Mouse (Mus musculus) hindbrain, embryonic 11.5 days (tissue): ENCODE measurements around the gene Rtp1. TPM values are rescaled to one million over a fixed set of nuclear protein-coding genes. Genes with fewer than 3 reads are reported as not detected.

Experiments used
- ATAC-seq: fragments of 200-750 bp; cut with Nextera tagmentation; 2 replicates; pipeline ENCODE4 v1.8.0; 2017; ENCODE audit warnings: mild to moderate bottlenecking, moderate TSS enrichment, moderate library complexity; ENCODE audit not compliant: low FRiP score
- DNase-seq: peaks from one replicate; pipeline ENCODE4 v3.0.0-alpha.2; 2015; ENCODE audit warnings: low spot score
- H3K27ac ChIP-seq: fragments of 300-500 bp; sonication (generic); 2 replicates; pipeline ENCODE4 v1.5.1; 2014; ENCODE audit warnings: mild to moderate bottlenecking, low read depth, low read length
- H3K27me3 ChIP-seq: fragments of 300-500 bp; sonication (generic); 2 replicates; pipeline ENCODE4 v1.6.1; 2014; ENCODE audit warnings: mild to moderate bottlenecking, low read length, moderate library complexity, mixed read lengths; ENCODE audit not compliant: control insufficient read depth, insufficient read depth
- H3K36me3 ChIP-seq: fragments of 300-500 bp; sonication (generic); 2 replicates; pipeline ENCODE4 v1.6.1; 2014; ENCODE audit warnings: mild to moderate bottlenecking, low read length, moderate library complexity, mixed read lengths; ENCODE audit not compliant: control insufficient read depth, insufficient read depth
- H3K4me1 ChIP-seq: fragments of 300-500 bp; sonication (generic); replicated peaks from 2 replicates; pipeline ENCODE4 v1.6.1; 2014; ENCODE audit warnings: low read length, mixed read lengths; ENCODE audit not compliant: control insufficient read depth, insufficient read depth
- H3K4me2 ChIP-seq: fragments of 300-500 bp; sonication (generic); replicated peaks from 2 replicates; pipeline ENCODE4 v1.6.1; 2014; ENCODE audit warnings: mild to moderate bottlenecking, low read depth, low read length
- H3K4me3 ChIP-seq: fragments of 300-500 bp; sonication (generic); 2 replicates; pipeline ENCODE4 v1.5.1; 2014; ENCODE audit warnings: low read depth, low read length
- H3K9ac ChIP-seq: fragments of 300-500 bp; sonication (generic); 2 replicates; pipeline ENCODE4 v1.6.1; 2014; ENCODE audit warnings: low read depth, low read length
- H3K9me3 ChIP-seq: fragments of 300-500 bp; sonication (generic); 2 replicates; pipeline ENCODE4 v1.6.1; 2016; ENCODE audit warnings: low read length; ENCODE audit not compliant: control insufficient read depth
- WGBS: fragments of 180-500 bp; shearing (Covaris S2); extraction: QIAGEN DNeasy Blood & Tissue Kit; methylation state at CpG from one replicate; pipeline ENCODE4 v1.1.7; 2014; 5-methylcytosine and 5-hydroxymethylcytosine counted together
- polyA plus RNA-seq: library from polyadenylated mRNA; unstranded; fragments of >200 nt; fragmentation: Nextera tagmentation; extraction: Ambion mirVana; gene quantifications from 2 replicates; pipeline ENCODE4 v1.2.1, GENCODE M21; 2014

Gene Rtp1
- polyA plus RNA-seq, 1 experiment from 2014 or later: not detected

GRCm38 (mm10) chr16:23444231-23444630 is 15.3 kb downstream of the Rtp1 start:
- H3K36me3 ChIP-seq: no peaks in the 10 kb centered on the region
- no peak overlapping the region for H3K4me3 ChIP-seq
- 90% methylated on average over 4 of the region's 4 CpGs for WGBS
- no peak overlapping the region for H3K9ac ChIP-seq
- no peaks in the 10 kb centered on the region for H3K9me3 ChIP-seq
- no peak for ATAC-seq
- H3K4me2 ChIP-seq: no peak overlapping the region
- H3K27ac ChIP-seq: no peak overlapping the region
- H3K27me3 ChIP-seq: no peaks in the 10 kb centered on the region
- H3K4me1 ChIP-seq: no peaks in the 10 kb centered on the region
- DNase-seq: no peak

DNA sequence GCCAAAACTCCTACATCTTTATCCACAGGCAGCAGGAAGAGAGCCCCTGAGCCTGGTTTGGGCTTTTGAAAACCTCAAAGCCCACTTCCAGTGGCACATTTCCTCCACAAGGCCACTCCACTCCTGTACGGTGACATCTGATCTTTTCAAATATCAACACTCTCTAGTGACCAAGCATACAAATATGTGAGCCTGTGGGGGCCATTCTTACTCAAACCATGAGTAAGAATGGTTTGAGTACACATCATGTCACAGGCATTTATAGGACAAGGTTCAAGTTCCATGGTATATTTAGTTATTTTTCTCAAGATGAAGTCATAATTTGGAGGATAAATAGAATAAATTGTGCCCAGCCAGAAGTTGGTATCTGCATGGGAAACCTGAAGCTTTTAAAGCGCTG is 21.0 kb downstream of the Rtp1 start:
- H3K27me3 ChIP-seq: no peaks in the 10 kb centered on the region
- no peak overlapping the region for H3K9ac ChIP-seq
- 98% methylated on average over 2 of the region's 2 CpGs for WGBS
- no peak overlapping the region for H3K4me2 ChIP-seq
- no peaks in the 10 kb centered on the region for H3K9me3 ChIP-seq
- ATAC-seq (no peak), DNase-seq (no peak)
- H3K27ac ChIP-seq: no peak overlapping the region
- no peak overlapping the region for H3K4me3 ChIP-seq
- no peaks in the 10 kb centered on the region for H3K36me3 ChIP-seq
- H3K4me1 ChIP-seq: no peaks in the 10 kb centered on the region

DNA sequence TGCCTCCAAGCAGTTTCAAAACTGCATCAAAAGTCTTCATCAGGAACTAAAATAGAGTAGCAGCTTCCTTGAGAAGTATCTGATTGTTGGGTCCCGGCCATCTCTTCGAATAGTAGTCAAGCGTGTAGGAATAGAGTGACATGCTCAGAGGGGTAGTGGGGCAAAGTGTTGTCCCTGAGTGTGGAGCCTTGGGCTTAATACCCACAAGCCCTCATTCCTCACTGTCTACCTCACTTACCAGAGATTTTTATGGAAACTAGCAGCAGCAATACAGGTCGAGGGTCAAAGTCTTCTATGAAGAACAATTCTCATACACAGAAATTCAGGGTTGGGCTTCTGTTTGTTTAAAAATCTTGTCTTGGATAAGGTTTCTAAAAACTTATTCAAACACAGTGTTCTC is 21.9 kb downstream of the Rtp1 start:
- H3K36me3 ChIP-seq: no peaks in the 10 kb centered on the region
- 90% methylated on average over 4 of the region's 4 CpGs for WGBS
- no peaks in the 10 kb centered on the region for H3K9me3 ChIP-seq
- H3K4me1 ChIP-seq: no peaks in the 10 kb centered on the region
- no peak overlapping the region for H3K4me3 ChIP-seq
- H3K9ac ChIP-seq: no peak overlapping the region
- ATAC-seq (no peak), DNase-seq (no peak)
- no peak overlapping the region for H3K4me2 ChIP-seq
- no peak overlapping the region for H3K27ac ChIP-seq
- no peaks in the 10 kb centered on the region for H3K27me3 ChIP-seq

- no peaks in the 10 kb centered on the region for H3K36me3 ChIP-seq
- H3K9me3 ChIP-seq: no peaks in the 10 kb centered on the region
- no peaks in the 10 kb centered on the region for H3K4me1 ChIP-seq
- H3K4me3 ChIP-seq: no peak overlapping the region
- H3K4me2 ChIP-seq: no peak overlapping the region
- H3K9ac ChIP-seq: no peak overlapping the region
- peak; percentile 78 for ATAC-seq
- 18% methylated on average over 3 of the region's 3 CpGs for WGBS
- peak; percentile 82 for DNase-seq
- no peaks in the 10 kb centered on the region for H3K27me3 ChIP-seq
- no peak overlapping the region for H3K27ac ChIP-seq
These were observed 23.5 kb downstream of the Rtp1 start for GRCm38 (mm10) chr16:23452476-23452875.

- Histone ChIP-seq H3K36me3 (no peaks in the 10 kb centered on the region), H3K9me3 (no peaks in the 10 kb centered on the region), H3K4me3 (no peak overlapping the region), H3K4me1 (no peaks in the 10 kb centered on the region), H3K9ac (no peak overlapping the region), H3K27ac (no peak overlapping the region), H3K27me3 (no peaks in the 10 kb centered on the region), H3K4me2 (no peak overlapping the region)
- ATAC-seq (no peak), DNase-seq (no peak)
- WGBS: 81% methylated on average over 6 of the region's 6 CpGs
These were observed 25.4 kb downstream of the Rtp1 start for GRCm38 (mm10) chr16:23454376-23454775.

DNA sequence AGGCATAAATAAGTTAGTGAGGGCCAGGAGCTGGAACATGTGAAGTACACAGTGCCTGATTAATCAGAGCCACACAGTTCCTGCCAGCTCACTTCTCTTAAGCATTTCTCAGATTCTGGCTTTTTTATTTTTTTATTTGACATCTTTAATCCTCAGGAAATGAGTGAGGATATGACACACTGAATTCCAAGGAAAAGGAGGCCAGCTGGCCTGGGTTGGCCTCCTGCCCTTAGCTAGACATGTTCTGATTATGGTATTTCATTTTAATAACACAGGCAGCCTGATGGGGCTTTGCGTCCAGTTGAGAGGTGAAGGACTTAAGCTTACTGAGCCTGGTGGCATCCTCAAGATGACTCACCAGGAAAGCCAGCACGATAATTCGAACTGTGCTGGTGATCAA is 27.6 kb downstream of the Rtp1 start:
- Histone ChIP-seq H3K4me2 (no peak overlapping the region), H3K27ac (no peak overlapping the region), H3K36me3 (no peaks in the 10 kb centered on the region), H3K9me3 (no peaks in the 10 kb centered on the region), H3K9ac (no peak overlapping the region), H3K4me3 (no peak overlapping the region), H3K4me1 (no peaks in the 10 kb centered on the region), H3K27me3 (no peaks in the 10 kb centered on the region)
- WGBS: 80% methylated on average over 3 of the region's 3 CpGs
- DNase-seq (no peak), ATAC-seq (no peak)

- Histone ChIP-seq H3K36me3 (no peaks in the 10 kb centered on the region), H3K9ac (no peak overlapping the region), H3K9me3 (no peaks in the 10 kb centered on the region), H3K4me3 (no peak overlapping the region), H3K27ac (no peak overlapping the region), H3K4me2 (no peak overlapping the region), H3K4me1 (no peaks in the 10 kb centered on the region), H3K27me3 (no peaks in the 10 kb centered on the region)
- DNase-seq: no peak
- 91% methylated on average over 5 of the region's 5 CpGs for WGBS
- no peak for ATAC-seq
These were observed 28.4 kb downstream of the Rtp1 start for GRCm38 (mm10) chr16:23457338-23457737.

GRCm38 (mm10) chr16:23458906-23459588 is 30.1 kb downstream of the Rtp1 start:
- Histone ChIP-seq H3K27ac (no peak overlapping the region), H3K4me3 (no peak overlapping the region), H3K27me3 (no peaks in the 10 kb centered on the region), H3K36me3 (no peaks in the 10 kb centered on the region), H3K4me2 (no peak overlapping the region), H3K9ac (no peak overlapping the region), H3K9me3 (no peaks in the 10 kb centered on the region), H3K4me1 (no peaks in the 10 kb centered on the region)
- no peak for ATAC-seq
- 60% methylated on average over 7 of the region's 7 CpGs for WGBS
- DNase-seq: no peak

GRCm38 (mm10) chr16:23463671-23464347 is 34.9 kb downstream of the Rtp1 start:
- no peaks in the 10 kb centered on the region for H3K27me3 ChIP-seq
- no peaks in the 10 kb centered on the region for H3K9me3 ChIP-seq
- no peak overlapping the region for H3K9ac ChIP-seq
- no peaks in the 10 kb centered on the region for H3K4me1 ChIP-seq
- no peak overlapping the region for H3K4me3 ChIP-seq
- H3K36me3 ChIP-seq: no peaks in the 10 kb centered on the region
- H3K4me2 ChIP-seq: no peak overlapping the region
- WGBS: 90% methylated on average over 4 of the region's 4 CpGs
- no peak overlapping the region for H3K27ac ChIP-seq
- DNase-seq (no peak), ATAC-seq (no peak)
